Comparison of ENCODE assay signal across 32 mouse cellular contexts in genomic region chr5:57768469-57769022, GRCm38 (mm10). TPM values are rescaled to one million over a fixed set of nuclear protein-coding genes. Genes with fewer than 3 reads are reported as not detected.
DNase-seq lines count a peak whose midpoint lies in the region; ATAC-seq lines count a peak whose summit lies in the region.
"Had no signal": no experiment of that assay in that cellular context is flagged by ENCODE, and none has a peak within 500 bp of the region (broad histone marks: within the 10 kb centered on the region; RNA-seq: fewer than 3 reads in every experiment).

No protein-coding gene starts in this region.

- no peaks in the 10 kb centered on the region for H3K4me1 ChIP-seq in embryonic facial prominence, embryonic 14.5 days (ENCODE audit: control insufficient read depth, insufficient read depth, low read length)
- H3K4me1 ChIP-seq in embryonic facial prominence, embryonic 10.5 days = peaks cover 9% of the 10 kb centered on the region
- H3K4me1 ChIP-seq in kidney, embryonic 15.5 days = 0 out of 2 replicates have a peak, but pooled peaks cover 14% of the 10 kb centered on the region
- 0 out of 2 replicates have a peak, but pooled peaks cover 3% of the 10 kb centered on the region for H3K4me1 ChIP-seq in hindbrain, embryonic 10.5 days (replicated peaks)
- H3K4me1 ChIP-seq: intestine, embryonic 15.5 days; midbrain, embryonic 12.5 days had no signal

- ATAC-seq in embryonic facial prominence, embryonic 14.5 days (ENCODE audit: low read depth) = no peak
- peak; percentile 87 for ATAC-seq in kidney, embryonic 15.5 days (replicated peaks; ENCODE audit: low FRiP score)
- ATAC-seq: forebrain, postnatal 0 days; hindbrain, postnatal 0 days; intestine, embryonic 15.5 days; liver, embryonic 12.5 days; liver, postnatal 0 days had no signal

- no peak overlapping the region for H3K4me2 ChIP-seq in embryonic facial prominence, embryonic 14.5 days (ENCODE audit: low read depth, low read length)
- no peak overlapping the region; the same call in 1 of the 2 replicates for H3K4me2 ChIP-seq in kidney, embryonic 15.5 days
- H3K4me2 ChIP-seq: embryonic facial prominence, embryonic 12.5 days; forebrain, embryonic 12.5 days; heart, embryonic 12.5 days; intestine, embryonic 15.5 days; liver, embryonic 12.5 days; midbrain, embryonic 12.5 days had no signal

- H3K9ac ChIP-seq in embryonic facial prominence, embryonic 14.5 days (ENCODE audit: low read depth, low read length) = no peak overlapping the region
- H3K9ac ChIP-seq in kidney, embryonic 15.5 days = no peak overlapping the region
- H3K9ac ChIP-seq: embryonic facial prominence, embryonic 12.5 days; forebrain, embryonic 12.5 days; forebrain, postnatal 0 days; heart, embryonic 12.5 days; intestine, embryonic 15.5 days; liver, embryonic 12.5 days; liver, postnatal 0 days; midbrain, embryonic 12.5 days had no signal

- H3K27me3 ChIP-seq in embryonic facial prominence, embryonic 14.5 days (replicated peaks; ENCODE audit: control insufficient read depth, insufficient read depth, low read length) = no peaks in the 10 kb centered on the region
- no peaks in the 10 kb centered on the region for H3K27me3 ChIP-seq in embryonic facial prominence, embryonic 10.5 days (replicated peaks; ENCODE audit: low read depth, poor library complexity, severe bottlenecking)
- H3K27me3 ChIP-seq in kidney, embryonic 15.5 days = no peaks in the 10 kb centered on the region
- H3K27me3 ChIP-seq in hindbrain, embryonic 10.5 days (ENCODE audit: insufficient read depth, poor library complexity, severe bottlenecking) = no peaks in the 10 kb centered on the region
- H3K27me3 ChIP-seq: embryonic facial prominence, embryonic 12.5 days; forebrain, embryonic 12.5 days; heart, embryonic 12.5 days; intestine, embryonic 15.5 days; liver, embryonic 12.5 days; midbrain, embryonic 12.5 days had no signal

- peak; percentile 35 for DNase-seq in embryonic facial prominence, embryonic 14.5 days (ENCODE audit: low spot score)
- no peak for DNase-seq in embryonic facial prominence, embryonic 10.5 days (ENCODE audit: low spot score)
- DNase-seq in kidney, adult 8-10 months = no peak
- peak; percentile 49 for DNase-seq in Muller cell, postnatal 12 days (ENCODE audit: inconsistent ontology term)
- DNase-seq in skeletal muscle tissue, adult 2 months (ENCODE audit: low read depth, low spot score) = peak; percentile 31
- DNase-seq in hindbrain, embryonic 10.5 days (ENCODE audit: low spot score) = no peak
- no peak for DNase-seq in MN1 (ENCODE audit: low spot score)
- DNase-seq: adrenal gland, postnatal 10 days; cerebellum, adult 11 months; cerebellum, adult 9-10 months; cerebellum, postnatal 36 days; forebrain, postnatal 0 days; gastrocnemius, postnatal 14 days; heart, postnatal 10 days; kidney, adult 2 months; kidney, postnatal 4 days; left cerebral cortex, postnatal 4 days; liver, postnatal 0 days; lung, postnatal 36 days; retina, postnatal 1 day; right cerebral cortex, postnatal 25 days; spleen, adult 18-20 months; thymus, postnatal 25 days had no signal

- H3K36me3 ChIP-seq in embryonic facial prominence, embryonic 14.5 days (ENCODE audit: control insufficient read depth, insufficient read depth, low read length) = no peaks in the 10 kb centered on the region
- no peaks in the 10 kb centered on the region for H3K36me3 ChIP-seq in embryonic facial prominence, embryonic 10.5 days (replicated peaks)
- no peaks in the 10 kb centered on the region for H3K36me3 ChIP-seq in kidney, embryonic 15.5 days
- no peaks in the 10 kb centered on the region for H3K36me3 ChIP-seq in hindbrain, embryonic 10.5 days
- H3K36me3 ChIP-seq: embryonic facial prominence, embryonic 12.5 days; forebrain, embryonic 12.5 days; intestine, embryonic 15.5 days; liver, embryonic 12.5 days; midbrain, embryonic 12.5 days had no signal

- WGBS in embryonic facial prominence, embryonic 14.5 days = 64% methylated on average over 10 of the region's 10 CpGs
- WGBS in embryonic facial prominence, embryonic 10.5 days = 74% methylated on average over 10 of the region's 10 CpGs
- WGBS in kidney, embryonic 15.5 days = 54% methylated on average over 10 of the region's 10 CpGs
- 86% methylated on average over 10 of the region's 10 CpGs for WGBS in hindbrain, embryonic 10.5 days

- H3K27ac ChIP-seq in embryonic facial prominence, embryonic 14.5 days (replicated peaks; ENCODE audit: low read depth, low read length) = no peak overlapping the region
- no peak overlapping the region for H3K27ac ChIP-seq in embryonic facial prominence, embryonic 10.5 days (replicated peaks)
- no peak overlapping the region for H3K27ac ChIP-seq in kidney, embryonic 15.5 days
- H3K27ac ChIP-seq in hindbrain, embryonic 10.5 days = no peak overlapping the region
- H3K27ac ChIP-seq: embryonic facial prominence, embryonic 12.5 days; forebrain, embryonic 12.5 days; hindbrain, postnatal 0 days; intestine, embryonic 15.5 days; liver, embryonic 12.5 days; midbrain, embryonic 12.5 days had no signal

- H3K9me3 ChIP-seq in embryonic facial prominence, embryonic 14.5 days (ENCODE audit: control insufficient read depth, low read length) = no peaks in the 10 kb centered on the region
- H3K9me3 ChIP-seq in embryonic facial prominence, embryonic 10.5 days = no peaks in the 10 kb centered on the region
- no peaks in the 10 kb centered on the region for H3K9me3 ChIP-seq in kidney, embryonic 15.5 days (replicated peaks)
- no peaks in the 10 kb centered on the region for H3K9me3 ChIP-seq in hindbrain, embryonic 10.5 days
- H3K9me3 ChIP-seq: embryonic facial prominence, embryonic 12.5 days; forebrain, embryonic 12.5 days; heart, embryonic 12.5 days; intestine, embryonic 15.5 days; liver, embryonic 12.5 days; midbrain, embryonic 12.5 days had no signal

- no peak overlapping the region for H3K4me3 ChIP-seq in embryonic facial prominence, embryonic 14.5 days (ENCODE audit: low read depth, low read length)
- H3K4me3 ChIP-seq in embryonic facial prominence, embryonic 10.5 days = no peak overlapping the region
- H3K4me3 ChIP-seq in kidney, embryonic 15.5 days (replicated peaks) = no peak overlapping the region
- no peak overlapping the region for H3K4me3 ChIP-seq in hindbrain, embryonic 10.5 days
- H3K4me3 ChIP-seq: embryonic facial prominence, embryonic 12.5 days; erythroblast, embryonic 14.5 days; forebrain, embryonic 12.5 days; heart, embryonic 12.5 days; intestine, embryonic 15.5 days; liver, embryonic 12.5 days; midbrain, embryonic 12.5 days had no signal

RNA-seq across cellular contexts. Expression of gene Pcdh7, which starts 50.8 kb away (rescaled TPM):
- 14.0 TPM in 2 replicates for polyA plus RNA-seq in embryonic facial prominence, embryonic 14.5 days (2014; fragmentation: Nextera tagmentation; extraction: Ambion mirVana)
- 6.2 and 7.0 TPM in 2 replicates for polyA plus RNA-seq in embryonic facial prominence, embryonic 10.5 days (2016; fragmentation: Nextera tagmentation; extraction: Ambion mirVana)
- 4.8 and 6.3 TPM in 2 replicates for polyA plus RNA-seq in kidney, embryonic 15.5 days (2015; fragmentation: Nextera tagmentation; extraction: Ambion mirVana)
- polyA plus RNA-seq in hindbrain, embryonic 10.5 days (2016; fragmentation: Nextera tagmentation; extraction: Ambion mirVana) = 4.2 and 6.3 TPM in 2 replicates

Comparison
In these comparisons a context has a peak if more than half of its experiments do, and no peak if none do; other contexts are left out.
1. DNase-seq: peak in embryonic facial prominence, embryonic 14.5 days (single experiment), Muller cell, postnatal 12 days (single experiment) and skeletal muscle tissue, adult 2 months (single experiment); none in embryonic facial prominence, embryonic 10.5 days (single experiment), kidney, adult 8-10 months (0 of 2), hindbrain, embryonic 10.5 days (single experiment) and MN1 (single experiment).